Mouse (Mus musculus) heart, postnatal 0 days (tissue): ENCODE results near the gene Rpl6.

Experiments used
- CTCF ChIP-seq: IDR thresholded peaks from 2 replicates; pipeline ENCODE4 v1.5.1; 2016; ENCODE audit warnings: antibody characterized with exemption, control low read depth, low read depth
- EP300 ChIP-seq: IDR thresholded peaks from 2 replicates; pipeline ENCODE4 v1.6.1; 2016; ENCODE audit warnings: antibody characterized with exemption, low read depth

DNA sequence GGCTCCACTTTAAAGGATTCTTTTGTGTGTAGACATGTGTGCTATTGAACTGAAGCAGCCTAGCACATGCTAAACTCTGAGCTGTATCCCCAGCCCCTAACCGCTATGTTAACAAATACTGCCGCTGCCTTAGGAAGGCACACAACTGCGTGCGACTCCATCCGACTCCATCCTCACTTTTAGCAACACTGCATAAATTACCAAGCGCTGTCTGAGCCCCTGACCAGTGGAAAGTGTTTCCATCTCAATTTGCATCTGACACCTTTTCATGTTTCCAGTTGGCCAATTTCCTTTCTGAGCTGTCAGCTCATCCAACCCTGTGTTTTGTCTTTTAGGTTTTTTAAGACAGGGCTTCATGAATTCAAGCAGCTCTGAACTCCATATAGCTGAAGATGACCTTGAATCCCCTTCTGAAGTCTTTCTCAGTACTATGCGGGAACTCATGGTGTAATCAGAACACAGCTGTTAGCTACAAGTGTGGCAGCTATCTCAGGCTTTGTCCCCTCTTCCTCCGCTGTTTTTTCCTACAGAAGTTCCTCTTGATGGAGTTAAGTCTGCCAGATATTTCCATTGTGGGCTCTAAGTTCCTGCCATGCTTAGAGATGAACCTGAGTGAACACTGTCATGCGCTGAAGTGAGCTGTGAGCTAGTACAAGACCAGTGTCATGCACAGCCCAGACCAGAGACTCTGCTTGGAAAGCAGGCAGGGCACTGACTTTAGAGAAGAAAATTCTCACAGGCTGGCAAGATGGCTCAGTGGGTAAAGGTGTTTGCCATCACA, 25.0 kb upstream of the Rpl6 start:
- TF ChIP-seq CTCF (no peak), EP300 (no peak)
